Mouse (Mus musculus) megakaryocyte-erythroid progenitor cell, adult 5-6 weeks (primary cell): ENCODE data around the gene Glyr1. TPM values are rescaled to one million over a fixed set of nuclear protein-coding genes. Genes with fewer than 3 reads are reported as not detected.

Source experiments
- ATAC-seq: replicated peaks from 2 replicates; pipeline ENCODE4 v1.8.0; 2016; ENCODE audit warnings: mild to moderate bottlenecking, inconsistent platforms; ENCODE audit not compliant: severe bottlenecking, poor library complexity, low FRiP score, low TSS enrichment
- total RNA-seq, 2 experiments: library from RNA; stranded (forward) in 1 of 2; stranded (reverse) in 1 of 2; fragments of 200-1000, 215-1000 nt in 1 of 2; fragments of >200 nt in 1 of 2; fragmentation: Nextera tagmentation in 1 of 2; gene quantifications; 2 replicates each; pipeline ENCODE4 v1.2.3; 2014 to 2017

The Glyr1 gene
- total RNA-seq, 2 experiments from 2014 or later = 68.7 to 84.7 TPM

GRCm38 (mm10) chr16:4965392-4966129, 84.1 kb downstream of the Glyr1 start:
- ATAC-seq = no peak

GRCm38 (mm10) chr16:4964731-4965391, 84.8 kb downstream of the Glyr1 start:
- ATAC-seq = peak; percentile 16; the same call in 1 of the 2 replicates

Other genes with a start within 250 kb of the Glyr1 start
- gene 4930562C15Rik, start 214.4 kb downstream of the Glyr1 start, total RNA-seq (2014; fragmentation: Nextera tagmentation) = not detected in 2 replicates
- not detected in 2 replicates for gene 4930562C15Rik, start 214.4 kb downstream of the Glyr1 start, total RNA-seq (2017)
- gene Ubald1, start 169.5 kb downstream of the Glyr1 start, total RNA-seq (2014; fragmentation: Nextera tagmentation) = 20.3 and 33.3 TPM in 2 replicates
- gene Ubald1, start 169.5 kb downstream of the Glyr1 start, total RNA-seq (2017) = 15.2 and 16.5 TPM in 2 replicates
- gene Mgrn1, start 163.6 kb downstream of the Glyr1 start, total RNA-seq (2014; fragmentation: Nextera tagmentation) = 16.0 and 21.8 TPM in 2 replicates
- gene Mgrn1, start 163.6 kb downstream of the Glyr1 start, total RNA-seq (2017) = 8.7 and 13.3 TPM in 2 replicates
- 46.3 and 49.3 TPM in 2 replicates for gene Nudt16l1, start 111.1 kb downstream of the Glyr1 start, total RNA-seq (2014; fragmentation: Nextera tagmentation)
- 13.4 and 15.0 TPM in 2 replicates for gene Nudt16l1, start 111.1 kb downstream of the Glyr1 start, total RNA-seq (2017)
- gene Anks3, start 85.7 kb downstream of the Glyr1 start, total RNA-seq (2014; fragmentation: Nextera tagmentation) = 25.3 and 25.4 TPM in 2 replicates
- gene Anks3, start 85.7 kb downstream of the Glyr1 start, total RNA-seq (2017) = 9.5 and 11.6 TPM in 2 replicates
- not detected in 2 replicates for gene Sept12, start 52.0 kb downstream of the Glyr1 start, total RNA-seq (2014; fragmentation: Nextera tagmentation)
- not detected in 2 replicates for gene Sept12, start 52.0 kb downstream of the Glyr1 start, total RNA-seq (2017)
- gene Smim22, start 42.6 kb downstream of the Glyr1 start, total RNA-seq (2014; fragmentation: Nextera tagmentation) = not detected in 2 replicates
- not detected in 2 replicates for gene Smim22, start 42.6 kb downstream of the Glyr1 start, total RNA-seq (2017)
- gene Rogdi, start 36.3 kb downstream of the Glyr1 start, total RNA-seq (2014; fragmentation: Nextera tagmentation) = 3.4 and 24.4 TPM in 2 replicates
- gene Rogdi, start 36.3 kb downstream of the Glyr1 start, total RNA-seq (2017) = 1.6 and 2.2 TPM in 2 replicates
- 47.5 and 48.3 TPM in 2 replicates for gene Ubn1, start 194 bp upstream of the Glyr1 start, total RNA-seq (2014; fragmentation: Nextera tagmentation)
- 38.4 and 39.8 TPM in 2 replicates for gene Ubn1, start 194 bp upstream of the Glyr1 start, total RNA-seq (2017)
- gene Ppl, start 82.6 kb upstream of the Glyr1 start, total RNA-seq (2014; fragmentation: Nextera tagmentation) = not detected in 2 replicates
- not detected in 2 replicates for gene Ppl, start 82.6 kb upstream of the Glyr1 start, total RNA-seq (2017)
- gene Sec14l5, start 97.2 kb upstream of the Glyr1 start, total RNA-seq (2014; fragmentation: Nextera tagmentation) = not detected in 2 replicates
- not detected in 2 replicates for gene Sec14l5, start 97.2 kb upstream of the Glyr1 start, total RNA-seq (2017)
- 21.1 and 23.5 TPM in 2 replicates for gene Nagpa, start 154.1 kb upstream of the Glyr1 start, total RNA-seq (2014; fragmentation: Nextera tagmentation)
- 27.3 and 28.6 TPM in 2 replicates for gene Nagpa, start 154.1 kb upstream of the Glyr1 start, total RNA-seq (2017)
- gene AU021092, start 172.4 kb upstream of the Glyr1 start, total RNA-seq (2014; fragmentation: Nextera tagmentation) = not detected in 2 replicates
- not detected in 2 replicates for gene AU021092, start 172.4 kb upstream of the Glyr1 start, total RNA-seq (2017)
- 18.7 and 23.5 TPM in 2 replicates for gene Alg1, start 183.8 kb upstream of the Glyr1 start, total RNA-seq (2014; fragmentation: Nextera tagmentation)
- 9.3 and 11.6 TPM in 2 replicates for gene Alg1, start 183.8 kb upstream of the Glyr1 start, total RNA-seq (2017)
- 21.1 and 23.9 TPM in 2 replicates for gene Eef2kmt, start 206.1 kb upstream of the Glyr1 start, total RNA-seq (2014; fragmentation: Nextera tagmentation)
- gene Eef2kmt, start 206.1 kb upstream of the Glyr1 start, total RNA-seq (2017) = 16.3 and 32.4 TPM in 2 replicates